Mouse (Mus musculus) hindbrain, embryonic 11.5 days (tissue): Measurements from ENCODE around the gene Thrb. TPM values are rescaled to one million over a fixed set of nuclear protein-coding genes. Genes with fewer than 3 reads are reported as not detected.

ENCODE experiments used
- ATAC-seq: fragments of 200-750 bp; cut with Nextera tagmentation; 2 replicates; pipeline ENCODE4 v1.8.0; 2017; ENCODE audit warnings: mild to moderate bottlenecking, moderate TSS enrichment, moderate library complexity; ENCODE audit not compliant: low FRiP score
- DNase-seq: peaks from one replicate; pipeline ENCODE4 v3.0.0-alpha.2; 2015; ENCODE audit warnings: low spot score
- H3K27ac ChIP-seq: fragments of 300-500 bp; sonication (generic); 2 replicates; pipeline ENCODE4 v1.5.1; 2014; ENCODE audit warnings: mild to moderate bottlenecking, low read depth, low read length
- H3K27me3 ChIP-seq: fragments of 300-500 bp; sonication (generic); 2 replicates; pipeline ENCODE4 v1.6.1; 2014; ENCODE audit warnings: mild to moderate bottlenecking, low read length, moderate library complexity, mixed read lengths; ENCODE audit not compliant: control insufficient read depth, insufficient read depth
- H3K36me3 ChIP-seq: fragments of 300-500 bp; sonication (generic); 2 replicates; pipeline ENCODE4 v1.6.1; 2014; ENCODE audit warnings: mild to moderate bottlenecking, low read length, moderate library complexity, mixed read lengths; ENCODE audit not compliant: control insufficient read depth, insufficient read depth
- H3K4me1 ChIP-seq: fragments of 300-500 bp; sonication (generic); replicated peaks from 2 replicates; pipeline ENCODE4 v1.6.1; 2014; ENCODE audit warnings: low read length, mixed read lengths; ENCODE audit not compliant: control insufficient read depth, insufficient read depth
- H3K4me2 ChIP-seq: fragments of 300-500 bp; sonication (generic); replicated peaks from 2 replicates; pipeline ENCODE4 v1.6.1; 2014; ENCODE audit warnings: mild to moderate bottlenecking, low read depth, low read length
- H3K4me3 ChIP-seq: fragments of 300-500 bp; sonication (generic); 2 replicates; pipeline ENCODE4 v1.5.1; 2014; ENCODE audit warnings: low read depth, low read length
- H3K9ac ChIP-seq: fragments of 300-500 bp; sonication (generic); 2 replicates; pipeline ENCODE4 v1.6.1; 2014; ENCODE audit warnings: low read depth, low read length
- H3K9me3 ChIP-seq: fragments of 300-500 bp; sonication (generic); 2 replicates; pipeline ENCODE4 v1.6.1; 2016; ENCODE audit warnings: low read length; ENCODE audit not compliant: control insufficient read depth
- WGBS: fragments of 180-500 bp; shearing (Covaris S2); extraction: QIAGEN DNeasy Blood & Tissue Kit; methylation state at CpG from one replicate; pipeline ENCODE4 v1.1.7; 2014; 5-methylcytosine and 5-hydroxymethylcytosine counted together
- polyA plus RNA-seq: library from polyadenylated mRNA; unstranded; fragments of >200 nt; fragmentation: Nextera tagmentation; extraction: Ambion mirVana; gene quantifications from 2 replicates; pipeline ENCODE4 v1.2.1, GENCODE M21; 2014

The Thrb gene
- polyA plus RNA-seq, 1 experiment from 2014 or later, result 0.52 TPM

GRCm38 (mm10) chr14:17660329-17661099 lies 453 bp downstream of the Thrb start:
- DNase-seq, result peak; percentile 81
- Histone ChIP-seq H3K4me3 (peak overlapping the region; percentile 70), H3K4me1 (no peaks in the 10 kb centered on the region; the same call in 1 of the 2 replicates), H3K9me3 (no peaks in the 10 kb centered on the region), H3K9ac (peak overlapping the region; percentile 57), H3K27ac (no peak overlapping the region), H3K4me2 (peak overlapping the region; percentile 95), H3K27me3 (peaks cover 6% of the 10 kb centered on the region), H3K36me3 (no peaks in the 10 kb centered on the region)
- WGBS, result under 1% methylated on average over 65 of the region's 82 CpGs
- peak; percentile 97 for ATAC-seq

GRCm38 (mm10) chr14:17661100-17661521 lies 1.1 kb downstream of the Thrb start:
- H3K9ac ChIP-seq, result peak overlapping the region; percentile 57
- H3K4me1 ChIP-seq, result no peaks in the 10 kb centered on the region; the same call in 1 of the 2 replicates
- H3K4me3 ChIP-seq, result peak overlapping the region; percentile 70
- H3K36me3 ChIP-seq, result no peaks in the 10 kb centered on the region
- H3K27me3 ChIP-seq, result peaks cover 6% of the 10 kb centered on the region
- WGBS, result 0% methylated on average over 16 of the region's 16 CpGs
- no peak overlapping the region for H3K27ac ChIP-seq
- no peaks in the 10 kb centered on the region for H3K9me3 ChIP-seq
- peak; percentile 52 for DNase-seq
- peak overlapping the region; percentile 95 for H3K4me2 ChIP-seq
- ATAC-seq, result peak; percentile 24

GRCm38 (mm10) chr14:17662087-17662486 lies 2.0 kb downstream of the Thrb start:
- no peaks in the 10 kb centered on the region for H3K9me3 ChIP-seq
- H3K36me3 ChIP-seq, result no peaks in the 10 kb centered on the region
- no peak overlapping the region for H3K4me2 ChIP-seq
- WGBS, result 33% methylated on average over 5 of the region's 5 CpGs
- peaks cover 6% of the 10 kb centered on the region for H3K27me3 ChIP-seq
- H3K4me1 ChIP-seq, result no peaks in the 10 kb centered on the region; the same call in 1 of the 2 replicates
- H3K4me3 ChIP-seq, result no peak overlapping the region
- no peak overlapping the region for H3K27ac ChIP-seq
- ATAC-seq, result no peak
- H3K9ac ChIP-seq, result no peak overlapping the region
- no peak for DNase-seq

GRCm38 (mm10) chr14:17674335-17674734 lies 14.3 kb downstream of the Thrb start:
- ATAC-seq (no peak), DNase-seq (no peak)
- no peak overlapping the region for H3K27ac ChIP-seq
- H3K9me3 ChIP-seq, result no peaks in the 10 kb centered on the region
- H3K27me3 ChIP-seq, result no peaks in the 10 kb centered on the region
- WGBS, result 93% methylated on average over 1 of the region's 1 CpGs
- H3K9ac ChIP-seq, result no peak overlapping the region
- no peak overlapping the region for H3K4me3 ChIP-seq
- H3K4me1 ChIP-seq, result no peaks in the 10 kb centered on the region
- H3K36me3 ChIP-seq, result no peaks in the 10 kb centered on the region
- no peak overlapping the region for H3K4me2 ChIP-seq

- Histone ChIP-seq H3K9ac (no peak overlapping the region), H3K9me3 (no peaks in the 10 kb centered on the region), H3K4me2 (no peak overlapping the region), H3K27me3 (no peaks in the 10 kb centered on the region), H3K36me3 (no peaks in the 10 kb centered on the region), H3K27ac (no peak overlapping the region), H3K4me1 (no peaks in the 10 kb centered on the region), H3K4me3 (no peak overlapping the region)
- 93% methylated on average over 3 of the region's 3 CpGs for WGBS
- no peak for ATAC-seq
- no peak for DNase-seq
Observed at GRCm38 (mm10) chr14:17675214-17675613, 15.2 kb downstream of the Thrb start.

- Histone ChIP-seq H3K4me2 (no peak overlapping the region), H3K27ac (no peak overlapping the region), H3K9me3 (no peaks in the 10 kb centered on the region), H3K4me1 (no peaks in the 10 kb centered on the region), H3K27me3 (no peaks in the 10 kb centered on the region), H3K36me3 (no peaks in the 10 kb centered on the region), H3K4me3 (no peak overlapping the region), H3K9ac (no peak overlapping the region)
- ATAC-seq, result no peak
- DNase-seq, result no peak
Observed at GRCm38 (mm10) chr14:17681479-17681878, 21.4 kb downstream of the Thrb start.

- Histone ChIP-seq H3K4me2 (no peak overlapping the region), H3K27me3 (no peaks in the 10 kb centered on the region), H3K9ac (no peak overlapping the region), H3K9me3 (no peaks in the 10 kb centered on the region), H3K4me3 (no peak overlapping the region), H3K4me1 (no peaks in the 10 kb centered on the region), H3K36me3 (no peaks in the 10 kb centered on the region), H3K27ac (no peak overlapping the region)
- DNase-seq (no peak), ATAC-seq (no peak)
- 79% methylated on average over 1 of the region's 1 CpGs for WGBS
Observed at GRCm38 (mm10) chr14:17684881-17685280, 24.8 kb downstream of the Thrb start.

- Histone ChIP-seq H3K4me3 (no peak overlapping the region), H3K27ac (no peak overlapping the region), H3K4me1 (no peaks in the 10 kb centered on the region), H3K36me3 (no peaks in the 10 kb centered on the region), H3K9ac (no peak overlapping the region), H3K9me3 (no peaks in the 10 kb centered on the region), H3K27me3 (no peaks in the 10 kb centered on the region), H3K4me2 (no peak overlapping the region)
- ATAC-seq (no peak), DNase-seq (no peak)
- 96% methylated on average over 3 of the region's 3 CpGs for WGBS
Observed at GRCm38 (mm10) chr14:17685491-17685890, 25.4 kb downstream of the Thrb start.

- Histone ChIP-seq H3K9me3 (no peaks in the 10 kb centered on the region), H3K27ac (no peak overlapping the region), H3K9ac (no peak overlapping the region), H3K4me3 (no peak overlapping the region), H3K4me1 (no peaks in the 10 kb centered on the region), H3K4me2 (no peak overlapping the region), H3K36me3 (no peaks in the 10 kb centered on the region), H3K27me3 (no peaks in the 10 kb centered on the region)
- no peak for DNase-seq
- no peak for ATAC-seq
- WGBS, result 83% methylated on average over 3 of the region's 3 CpGs
Observed at GRCm38 (mm10) chr14:17686939-17687338, 26.9 kb downstream of the Thrb start.
